Mouse (Mus musculus) bone marrow macrophage, adult 2 months (primary cell): ENCODE data around the gene Rnf157. TPM values are rescaled to one million over a fixed set of nuclear protein-coding genes. Genes with fewer than 3 reads are reported as not detected.

Experiments used
- H3K27ac ChIP-seq: 2 replicates; pipeline ENCODE4 v1.5.1; 2012; ENCODE audit warnings: low read depth, low read length; ENCODE audit not compliant: insufficient read depth
- H3K4me1 ChIP-seq: 2 replicates; pipeline ENCODE4 v1.6.1; 2012; ENCODE audit warnings: low read length; ENCODE audit not compliant: control insufficient read depth, insufficient read depth
- H3K4me3 ChIP-seq: 2 replicates; pipeline ENCODE4 v1.5.1; 2012; ENCODE audit warnings: mild to moderate bottlenecking, low read length, moderate library complexity; ENCODE audit not compliant: insufficient read depth
- CTCF ChIP-seq: IDR thresholded peaks from 2 replicates; pipeline ENCODE4 v1.5.1; 2012; ENCODE audit warnings: low read depth, mild to moderate bottlenecking, low read length, moderate library complexity
- POLR2A ChIP-seq: IDR thresholded peaks from 2 replicates; pipeline ENCODE4 v1.6.1; 2012; ENCODE audit warnings: mild to moderate bottlenecking, low read depth, low read length, borderline replicate concordance
- polyA plus RNA-seq: library from polyadenylated mRNA; stranded (reverse); fragments of >200 nt; gene quantifications from 2 replicates; pipeline ENCODE4 v1.2.4, GENCODE M21; 2012; ENCODE audit not compliant: missing spikeins, insufficient read depth, insufficient read length

Rnf157 gene
- polyA plus RNA-seq, 1 experiment: 12.4 TPM

- TF ChIP-seq POLR2A (no peak), CTCF (no peak)
- Histone ChIP-seq H3K4me1 (peaks cover 14% of the 10 kb centered on the region), H3K27ac (no peak overlapping the region), H3K4me3 (no peak overlapping the region)
Observed at GRCm38 (mm10) chr11:116380767-116381166, 32.1 kb downstream of the Rnf157 start.

- TF ChIP-seq POLR2A: no peak
- H3K27ac ChIP-seq: no peak overlapping the region
- H3K4me3 ChIP-seq: no peak overlapping the region
- peaks cover 14% of the 10 kb centered on the region for H3K4me1 ChIP-seq
Observed at GRCm38 (mm10) chr11:116379530-116379929, 33.3 kb downstream of the Rnf157 start.

- TF ChIP-seq POLR2A (no peak), CTCF (no peak)
- Histone ChIP-seq H3K4me1 (peaks cover 14% of the 10 kb centered on the region), H3K4me3 (peak overlapping the region; percentile 21; the same call in 1 of the 2 replicates), H3K27ac (peak overlapping the region; percentile 14; the same call in 1 of the 2 replicates)
Observed at GRCm38 (mm10) chr11:116376945-116377661, 35.7 kb downstream of the Rnf157 start.

- TF ChIP-seq CTCF (no peak), POLR2A (no peak)
- H3K27ac ChIP-seq: no peak overlapping the region
- H3K4me3 ChIP-seq: no peak overlapping the region
- peaks cover 27% of the 10 kb centered on the region for H3K4me1 ChIP-seq
Observed at GRCm38 (mm10) chr11:116371894-116372450, 40.9 kb downstream of the Rnf157 start.

- TF ChIP-seq POLR2A: no peak
- Histone ChIP-seq H3K4me1 (peaks cover 27% of the 10 kb centered on the region), H3K27ac (peak overlapping the region; percentile 29), H3K4me3 (no peak overlapping the region)
Observed at GRCm38 (mm10) chr11:116369633-116370032, 43.2 kb downstream of the Rnf157 start.

GRCm38 (mm10) chr11:116369051-116369450 is 43.8 kb downstream of the Rnf157 start:
- no peak for TF ChIP-seq CTCF
- no peak for TF ChIP-seq POLR2A
- Histone ChIP-seq H3K4me3 (no peak overlapping the region), H3K4me1 (peaks cover 27% of the 10 kb centered on the region), H3K27ac (0 out of 2 replicates have a peak overlapping the region, but pooled peaks have one; percentile 3)

- Histone ChIP-seq H3K4me1 (peaks cover 27% of the 10 kb centered on the region), H3K4me3 (no peak overlapping the region), H3K27ac (no peak overlapping the region)
- TF ChIP-seq CTCF (peak; percentile 46; the same call in 1 of the 2 replicates), POLR2A (no peak)
Observed at GRCm38 (mm10) chr11:116368116-116368515, 44.7 kb downstream of the Rnf157 start.

- Histone ChIP-seq H3K27ac (no peak overlapping the region), H3K4me1 (peaks cover 27% of the 10 kb centered on the region), H3K4me3 (no peak overlapping the region)
- TF ChIP-seq CTCF: no peak
- no peak for TF ChIP-seq POLR2A
Observed at GRCm38 (mm10) chr11:116366647-116367046, 46.2 kb downstream of the Rnf157 start.

- H3K4me3 ChIP-seq: no peak overlapping the region
- TF ChIP-seq CTCF: no peak
- no peak overlapping the region for H3K27ac ChIP-seq
- peaks cover 27% of the 10 kb centered on the region for H3K4me1 ChIP-seq
Observed at GRCm38 (mm10) chr11:116366124-116366523, 46.7 kb downstream of the Rnf157 start.

GRCm38 (mm10) chr11:116365432-116365831 is 47.4 kb downstream of the Rnf157 start:
- H3K27ac ChIP-seq: no peak overlapping the region
- peaks cover 26% of the 10 kb centered on the region for H3K4me1 ChIP-seq
- no peak for TF ChIP-seq POLR2A
- TF ChIP-seq CTCF: no peak
- no peak overlapping the region for H3K4me3 ChIP-seq
